Mouse (Mus musculus): ENCODE results near the gene Cfh.

DNA sequence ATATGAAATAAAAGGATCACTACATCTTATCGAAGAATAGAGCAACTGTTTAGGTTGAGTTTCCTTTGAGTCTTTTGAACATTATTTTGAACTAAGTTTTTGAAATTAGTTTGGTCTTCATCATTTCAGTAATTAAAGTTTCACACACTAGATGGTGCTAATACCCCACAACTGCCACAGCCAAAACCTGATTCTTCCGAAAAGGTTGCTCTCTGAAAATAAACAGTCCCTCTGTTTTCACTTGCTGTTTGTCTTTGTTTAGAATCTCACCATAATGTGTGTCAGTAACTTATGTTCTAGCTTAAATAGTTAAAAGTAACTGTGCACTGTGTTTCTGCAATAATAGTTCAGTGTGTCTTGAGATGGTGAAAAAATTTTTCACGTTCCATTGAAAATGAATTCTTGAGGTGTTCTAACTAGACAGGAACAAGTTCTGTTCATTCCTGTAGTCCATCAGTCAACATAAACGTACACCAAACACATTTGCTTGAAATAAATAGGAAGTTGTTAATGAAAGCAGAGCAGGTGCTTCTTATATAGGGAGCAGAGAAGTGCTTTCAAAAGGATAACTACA lies 11.9 kb downstream of the Cfh start:
- TF ChIP-seq POLR2A (IDR thresholded peaks at IDR 0.05; ENCODE audit: low read depth, low read length) (no peak), CTCF (conservative IDR thresholded peaks at IDR 0.05; ENCODE audit: insufficient read depth, insufficient read length, low read depth, low read length) (0 out of 2 replicates have a peak, but pooled peaks have one; percentile 11)
